ENCODE assay signal across 6 mouse cellular contexts in the genomic region with DNA sequence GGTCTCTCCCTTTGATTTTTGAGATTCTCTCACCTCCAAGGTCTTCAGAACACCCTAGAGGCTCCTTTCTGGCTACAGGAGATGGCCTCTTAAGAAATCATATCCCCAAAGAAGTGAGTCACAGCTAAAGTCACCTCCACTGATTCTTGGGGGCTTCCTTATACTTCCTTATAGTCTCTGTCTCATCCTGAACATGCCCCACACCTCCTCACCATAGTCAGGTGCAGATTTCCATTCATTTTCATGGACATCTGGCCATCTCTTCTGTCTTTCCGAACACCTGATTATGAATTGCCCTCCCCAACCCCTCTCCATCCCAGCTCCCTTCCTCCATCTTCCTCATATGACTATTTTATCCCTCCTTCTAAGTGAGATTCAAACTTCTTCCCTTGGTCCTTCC. TPM values are rescaled to one million over a fixed set of nuclear protein-coding genes. Genes with fewer than 3 reads are reported as not detected.
DNase-seq lines count a peak whose midpoint lies in the region; ATAC-seq lines count a peak whose summit lies in the region.
"Not testable (repeated sequence)": the region's sequence is repeated elsewhere in the genome, so short reads cannot be mapped to it uniquely, and the experiment has no call there.

No protein-coding gene starts in this region.

- H3K27ac ChIP-seq in liver, embryonic 11.5 days (ENCODE audit: low read depth, low read length), result not testable (repeated sequence)

- not testable (repeated sequence) for ATAC-seq in liver, embryonic 11.5 days (replicated peaks; ENCODE audit: low FRiP score)

- WGBS in liver, embryonic 11.5 days, result 66% methylated on average over 1 of the region's 1 CpGs

- not testable (repeated sequence) for H3K4me3 ChIP-seq in liver, embryonic 11.5 days (ENCODE audit: low read depth, low read length)

- H3K9me3 ChIP-seq in liver, embryonic 11.5 days (ENCODE audit: control insufficient read depth, low read length), result not testable (repeated sequence)

- not testable (repeated sequence) for H3K27me3 ChIP-seq in liver, embryonic 11.5 days (replicated peaks; ENCODE audit: control insufficient read depth, insufficient read depth, low read length)

- DNase-seq in ES-CJ7 (ENCODE audit: low read depth, low spot score) (peak; percentile 6), ZHBTc4 (ENCODE audit: low read depth, low spot score) (peak; percentile 1)
- peak; percentile 89 for DNase-seq in heart, adult 11 months
- peak; percentile 32 for DNase-seq in liver, embryonic 11.5 days (ENCODE audit: low spot score)
- peak; percentile 13 for DNase-seq in neural tube, embryonic 10.5 days (ENCODE audit: extremely low spot score, low spot score)
- peak; percentile 1 for DNase-seq in thymus, postnatal 0 days (ENCODE audit: low spot score)

- not testable (repeated sequence) for H3K4me2 ChIP-seq in liver, embryonic 11.5 days

- not testable (repeated sequence) for H3K9ac ChIP-seq in liver, embryonic 11.5 days (ENCODE audit: low read depth, low read length)

- H3K4me1 ChIP-seq in liver, embryonic 11.5 days (replicated peaks; ENCODE audit: control insufficient read depth, insufficient read depth, low read length), result not testable (repeated sequence)

- not testable (repeated sequence) for H3K36me3 ChIP-seq in liver, embryonic 11.5 days (ENCODE audit: control insufficient read depth, insufficient read depth, low read length)

RNA-seq across cellular contexts. Expression of a gene that starts 9.6 kb away (rescaled TPM):
- 15.8 and 16.1 TPM in 2 replicates for polyA plus RNA-seq in liver, embryonic 11.5 days (2014; fragmentation: Nextera tagmentation; extraction: Ambion mirVana)
- polyA plus RNA-seq in thymus, postnatal 0 days (2015; fragmentation: Nextera tagmentation; extraction: Ambion mirVana), result 9.9 and 11.2 TPM in 2 replicates

Comparison
In these comparisons a context has a peak if more than half of its experiments do, and no peak if none do; other contexts are left out.
1. DNase-seq: peak in every context shown above with its lines; median percentile 89 in heart, adult 11 months; 32 in liver, embryonic 11.5 days; 13 in neural tube, embryonic 10.5 days; 6 in ES-CJ7; 1 in ZHBTc4; 1 in thymus, postnatal 0 days.